Mouse (Mus musculus) limb, embryonic 11.5 days (tissue): ENCODE data around the gene Shc4. TPM values are rescaled to one million over a fixed set of nuclear protein-coding genes. Genes with fewer than 3 reads are reported as not detected.
A peak's percentile ranks its signal among the peaks of the same experiment; 100 is the strongest.

Experiments used
- ATAC-seq: fragments of 200-750 bp; cut with Nextera tagmentation; 2 replicates; pipeline ENCODE4 v1.8.0; 2017; ENCODE audit warnings: low read depth; ENCODE audit not compliant: insufficient number of reproducible peaks, low FRiP score, low TSS enrichment
- DNase-seq: peaks from one replicate; pipeline ENCODE4 v3.0.0-alpha.2; 2015; ENCODE audit warnings: low spot score
- H3K27ac ChIP-seq: fragments of 300-500 bp; sonication (generic); replicated peaks from 2 replicates; pipeline ENCODE4 v1.5.1; 2014; ENCODE audit warnings: low read depth, mild to moderate bottlenecking, low read length
- H3K27me3 ChIP-seq: fragments of 300-500 bp; sonication (generic); 2 replicates; pipeline ENCODE4 v1.6.1; 2014; ENCODE audit warnings: mild to moderate bottlenecking, low read length, mixed read lengths; ENCODE audit not compliant: control insufficient read depth, insufficient read depth
- H3K36me3 ChIP-seq: fragments of 300-500 bp; sonication (generic); 2 replicates; pipeline ENCODE4 v1.6.1; 2014; ENCODE audit warnings: mild to moderate bottlenecking, low read length, moderate library complexity, mixed read lengths; ENCODE audit not compliant: control insufficient read depth, insufficient read depth
- H3K4me1 ChIP-seq: fragments of 300-500 bp; sonication (generic); 2 replicates; pipeline ENCODE4 v1.6.1; 2014; ENCODE audit warnings: low read length, mixed read lengths; ENCODE audit not compliant: control insufficient read depth, insufficient read depth
- H3K4me2 ChIP-seq: fragments of 300-500 bp; sonication (generic); 2 replicates; pipeline ENCODE4 v1.6.1; 2014; ENCODE audit warnings: low read depth, mild to moderate bottlenecking, moderate library complexity; ENCODE audit not compliant: severe bottlenecking
- H3K4me3 ChIP-seq: fragments of 300-500 bp; sonication (generic); 2 replicates; pipeline ENCODE4 v1.5.1; 2014; ENCODE audit warnings: low read depth, low read length
- H3K9ac ChIP-seq: fragments of 300-500 bp; sonication (generic); 2 replicates; pipeline ENCODE4 v1.6.1; 2014; ENCODE audit warnings: mild to moderate bottlenecking, low read length
- H3K9me3 ChIP-seq: fragments of 300-500 bp; sonication (generic); 2 replicates; pipeline ENCODE4 v1.6.1; 2016; ENCODE audit warnings: low read length; ENCODE audit not compliant: control insufficient read depth
- WGBS: fragments of 180-500 bp; shearing (Covaris S2); extraction: QIAGEN DNeasy Blood & Tissue Kit; methylation state at CpG from one replicate; pipeline ENCODE4 v1.1.7; 2014; 5-methylcytosine and 5-hydroxymethylcytosine counted together
- polyA plus RNA-seq: library from polyadenylated mRNA; unstranded; fragments of >200 nt; fragmentation: Nextera tagmentation; extraction: Ambion mirVana; gene quantifications from 2 replicates; pipeline ENCODE4 v1.2.1, GENCODE M21; 2014

The Shc4 gene
- polyA plus RNA-seq, 1 experiment from 2014 or later, result 1.2 TPM

DNA sequence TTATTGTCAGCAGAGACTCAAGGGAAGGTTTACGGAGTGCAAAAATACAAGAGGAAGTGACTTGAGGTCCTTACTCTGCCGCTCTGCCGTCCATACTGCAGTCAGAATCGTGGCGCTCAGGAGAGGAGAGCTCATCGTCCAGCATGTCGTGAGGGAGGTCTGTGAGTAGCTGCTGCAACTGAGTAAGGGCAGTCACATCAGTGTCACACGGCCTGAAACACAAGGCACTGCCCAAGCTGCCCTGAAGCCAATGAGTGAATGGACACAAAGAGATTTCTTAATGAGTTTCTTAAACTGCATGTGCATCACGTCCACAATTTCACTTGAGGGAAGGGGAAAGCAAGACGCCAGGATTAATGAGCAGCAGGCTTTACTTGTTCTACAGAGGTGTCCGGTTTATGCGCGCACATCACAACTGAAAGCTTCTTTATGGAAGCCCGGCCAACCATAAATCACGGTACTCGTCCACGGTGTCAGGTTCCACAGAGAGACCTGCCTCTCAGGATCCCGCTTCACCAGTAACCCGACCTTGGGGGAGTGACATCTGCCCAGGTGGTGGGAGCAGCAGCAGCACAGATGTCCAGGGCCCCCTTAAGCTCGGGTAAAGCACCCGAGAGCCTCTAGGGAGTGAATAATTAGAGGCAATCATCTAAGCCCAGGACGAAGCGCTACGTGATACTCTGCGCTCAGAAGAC is 103.6 kb downstream of the Shc4 start:
- H3K9me3 ChIP-seq, result no peaks in the 10 kb centered on the region
- H3K4me3 ChIP-seq, result no peak overlapping the region
- DNase-seq (peak; percentile 61), ATAC-seq (no peak)
- WGBS, result 42% methylated on average over 25 of the region's 25 CpGs
- 0 out of 2 replicates have a peak, but pooled peaks cover 5% of the 10 kb centered on the region for H3K4me1 ChIP-seq
- H3K4me2 ChIP-seq, result no peak overlapping the region
- H3K9ac ChIP-seq, result no peak overlapping the region
- H3K27ac ChIP-seq, result no peak overlapping the region
- peaks cover 16% of the 10 kb centered on the region; the same call in 1 of the 2 replicates for H3K36me3 ChIP-seq
- no peaks in the 10 kb centered on the region for H3K27me3 ChIP-seq

DNA sequence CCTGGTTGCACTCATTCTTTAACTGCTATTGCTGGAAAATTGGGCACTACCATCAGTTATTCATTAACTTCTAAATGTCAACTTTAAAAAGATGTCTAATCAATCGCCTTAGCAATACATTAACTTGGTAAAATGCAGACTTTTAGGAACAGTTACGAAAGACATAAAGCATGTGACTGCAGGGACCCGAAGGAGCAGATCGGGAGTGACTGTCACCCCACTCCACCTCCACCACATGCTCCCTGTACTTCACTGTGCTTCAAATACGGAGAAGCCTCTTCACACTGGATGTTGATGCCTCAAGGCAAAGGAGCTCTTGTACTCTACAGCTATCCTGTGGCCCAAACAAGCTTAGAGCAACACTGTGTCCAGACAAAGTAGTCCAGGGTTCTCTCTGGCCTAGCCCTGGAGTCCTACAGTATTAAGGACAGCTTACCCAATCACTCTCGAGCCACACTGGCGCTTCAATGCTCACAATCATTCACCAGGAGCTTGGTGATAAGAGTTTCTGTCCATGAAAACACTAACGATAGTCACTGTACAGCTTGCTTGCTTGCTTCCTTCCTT is 108.0 kb downstream of the Shc4 start:
- H3K4me1 ChIP-seq, result no peaks in the 10 kb centered on the region
- ATAC-seq (no peak), DNase-seq (no peak)
- WGBS, result 84% methylated on average over 8 of the region's 8 CpGs
- H3K4me2 ChIP-seq, result no peak overlapping the region
- no peaks in the 10 kb centered on the region for H3K27me3 ChIP-seq
- H3K36me3 ChIP-seq, result peaks cover 22% of the 10 kb centered on the region; the same call in 1 of the 2 replicates
- no peak overlapping the region for H3K4me3 ChIP-seq
- no peaks in the 10 kb centered on the region for H3K9me3 ChIP-seq
- no peak overlapping the region for H3K27ac ChIP-seq
- no peak overlapping the region for H3K9ac ChIP-seq

DNA sequence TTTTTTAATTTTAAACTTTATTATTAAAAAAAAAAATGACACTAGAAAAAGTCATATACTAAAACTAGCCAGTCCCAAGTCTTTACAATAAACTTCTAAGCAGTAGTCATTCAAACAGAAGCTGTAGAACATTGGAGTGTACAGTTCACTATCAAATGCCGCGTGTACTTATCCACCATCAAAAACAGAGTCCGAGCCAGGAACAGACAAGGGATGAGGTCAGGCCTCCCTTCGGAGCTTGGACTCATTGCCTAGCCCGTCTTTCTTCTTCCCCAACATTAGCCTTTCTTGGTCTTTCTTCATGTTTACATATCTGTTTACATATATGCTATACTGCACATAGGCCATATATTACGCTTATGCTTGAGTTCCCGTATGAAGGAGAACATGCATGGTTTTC is 108.5 kb downstream of the Shc4 start:
- Histone ChIP-seq H3K4me2 (no peak overlapping the region), H3K4me3 (no peak overlapping the region), H3K9ac (no peak overlapping the region), H3K36me3 (peaks cover 22% of the 10 kb centered on the region; the same call in 1 of the 2 replicates), H3K27me3 (no peaks in the 10 kb centered on the region), H3K9me3 (no peaks in the 10 kb centered on the region), H3K27ac (no peak overlapping the region), H3K4me1 (no peaks in the 10 kb centered on the region)
- no peak for ATAC-seq
- no peak for DNase-seq
- 93% methylated on average over 7 of the region's 7 CpGs for WGBS

DNA sequence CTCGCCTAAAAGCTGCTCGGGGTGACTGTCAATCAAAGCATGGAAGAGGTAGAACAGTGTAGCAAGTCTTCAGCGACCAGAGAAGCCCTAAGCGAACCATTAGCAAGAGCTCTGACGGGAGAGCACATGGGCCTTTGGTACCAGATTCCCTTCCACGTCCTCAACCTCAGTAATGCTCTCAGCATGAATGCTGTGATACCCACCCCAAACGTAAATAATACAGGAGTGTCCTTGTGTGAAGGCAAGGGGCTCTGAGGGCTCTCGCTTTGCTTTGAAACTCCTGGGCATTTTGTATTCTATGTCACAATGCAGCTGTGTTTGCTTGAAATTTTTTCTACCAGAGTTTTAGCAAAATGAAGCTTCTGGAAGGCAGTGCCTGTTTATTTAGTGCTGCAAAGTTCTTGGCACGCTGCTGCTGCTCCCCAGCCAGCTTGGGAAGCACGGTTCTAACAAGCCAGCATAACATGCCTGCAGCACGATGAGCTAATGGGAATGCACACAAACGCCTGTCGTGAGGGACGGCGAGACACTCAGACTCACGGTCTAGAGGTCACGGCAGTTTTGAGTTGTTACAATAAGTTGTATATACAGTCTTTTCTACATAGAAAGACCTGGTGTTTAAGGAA is 117.6 kb downstream of the Shc4 start:
- Histone ChIP-seq H3K9me3 (no peaks in the 10 kb centered on the region), H3K4me2 (no peak overlapping the region), H3K4me1 (no peaks in the 10 kb centered on the region), H3K27ac (no peak overlapping the region), H3K27me3 (no peaks in the 10 kb centered on the region), H3K36me3 (peaks cover 9% of the 10 kb centered on the region), H3K4me3 (no peak overlapping the region), H3K9ac (no peak overlapping the region)
- DNase-seq (no peak), ATAC-seq (no peak)
- WGBS, result 89% methylated on average over 17 of the region's 17 CpGs

DNA sequence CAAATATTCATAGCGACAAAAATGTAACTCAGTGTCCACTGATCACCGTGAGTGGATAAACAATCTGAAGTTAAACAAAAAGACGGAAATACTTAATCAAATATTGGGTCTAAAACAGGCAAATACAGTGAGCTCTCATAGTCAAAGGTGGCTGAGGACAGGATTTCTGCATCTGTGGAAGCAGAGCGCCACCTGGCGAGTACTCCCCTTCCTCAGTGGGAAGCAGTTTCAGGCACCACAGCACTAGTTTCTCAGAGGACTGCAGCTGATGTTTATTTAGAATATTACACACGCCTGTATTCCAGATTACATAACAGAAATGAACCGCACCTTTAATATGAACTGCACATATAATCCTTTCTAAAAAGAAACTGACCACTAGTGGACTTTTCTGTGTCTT is 119.3 kb downstream of the Shc4 start:
- WGBS, result 79% methylated on average over 7 of the region's 7 CpGs
- ATAC-seq, result no peak
- Histone ChIP-seq H3K9ac (no peak overlapping the region), H3K4me1 (no peaks in the 10 kb centered on the region), H3K4me2 (no peak overlapping the region), H3K4me3 (no peak overlapping the region), H3K9me3 (no peaks in the 10 kb centered on the region), H3K27ac (no peak overlapping the region), H3K36me3 (peaks cover 9% of the 10 kb centered on the region), H3K27me3 (no peaks in the 10 kb centered on the region)
- peak; percentile 71 for DNase-seq

DNA sequence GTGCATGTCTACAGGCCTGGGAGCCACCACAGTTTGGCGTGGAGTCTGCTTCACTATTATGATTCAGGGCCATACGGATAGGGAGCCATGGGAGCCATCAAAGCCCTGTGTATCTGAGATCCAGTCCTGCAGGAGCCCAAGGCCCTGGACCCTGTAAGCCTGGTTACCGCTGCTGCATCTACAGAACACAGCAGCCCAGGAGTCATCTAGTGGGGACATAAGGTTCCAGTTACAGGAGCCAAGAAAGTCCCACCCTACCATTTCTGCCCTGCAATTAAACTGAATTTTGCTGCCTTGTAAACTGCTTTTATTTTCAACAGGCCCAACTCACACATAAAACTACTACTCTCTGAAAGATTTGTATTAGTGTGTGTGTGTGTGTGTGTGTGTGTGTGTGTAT is 121.0 kb downstream of the Shc4 start:
- Histone ChIP-seq H3K27me3 (no peaks in the 10 kb centered on the region), H3K27ac (no peak overlapping the region), H3K9ac (no peak overlapping the region), H3K36me3 (peaks cover 9% of the 10 kb centered on the region), H3K9me3 (no peaks in the 10 kb centered on the region), H3K4me2 (no peak overlapping the region), H3K4me3 (no peak overlapping the region), H3K4me1 (no peaks in the 10 kb centered on the region)
- DNase-seq, result no peak
- no peak for ATAC-seq
- WGBS, result 87% methylated on average over 3 of the region's 3 CpGs

DNA sequence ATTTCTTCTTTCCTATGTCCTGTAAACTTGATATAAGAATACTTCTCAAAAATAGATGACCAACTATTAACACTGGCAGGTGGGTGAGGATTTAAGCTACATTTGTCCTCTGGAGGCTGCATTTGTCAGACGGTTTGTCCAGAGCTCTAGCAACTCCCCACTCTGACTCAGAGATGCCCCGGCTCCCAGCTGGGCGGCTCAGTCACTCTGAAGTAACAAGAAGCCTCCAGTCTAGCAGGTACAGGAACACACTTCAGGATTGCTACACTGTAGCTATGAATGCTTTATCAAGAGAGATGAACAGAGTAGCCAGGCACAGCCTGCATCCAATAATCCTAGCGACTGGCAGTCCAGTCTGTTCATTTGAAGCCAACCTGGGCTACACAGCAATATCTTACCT is 125.0 kb downstream of the Shc4 start:
- Histone ChIP-seq H3K36me3 (peaks cover 15% of the 10 kb centered on the region), H3K27me3 (no peaks in the 10 kb centered on the region), H3K4me3 (no peak overlapping the region), H3K4me1 (no peaks in the 10 kb centered on the region), H3K4me2 (no peak overlapping the region), H3K9me3 (no peaks in the 10 kb centered on the region), H3K9ac (no peak overlapping the region), H3K27ac (no peak overlapping the region)
- ATAC-seq (no peak), DNase-seq (no peak)
- 83% methylated on average over 4 of the region's 4 CpGs for WGBS

DNA sequence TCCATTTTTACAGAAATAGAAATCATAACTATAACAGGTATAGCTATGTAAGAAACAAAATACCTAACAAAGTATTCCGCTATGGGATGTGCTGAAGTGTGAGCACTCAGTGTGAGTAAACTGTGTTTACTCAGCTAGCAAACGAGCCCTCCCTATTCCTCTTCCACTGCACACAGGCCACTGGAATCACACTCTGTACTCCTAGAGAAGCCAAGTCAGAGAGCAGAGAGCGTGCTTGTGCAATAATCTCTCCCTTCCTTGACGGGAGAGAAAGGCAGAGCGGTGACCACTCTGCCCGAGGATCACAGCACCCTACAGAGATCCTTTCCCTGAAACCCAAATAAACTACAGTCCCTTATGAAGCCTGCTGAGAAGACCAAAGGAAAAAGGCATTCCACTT is 125.7 kb downstream of the Shc4 start:
- DNase-seq (no peak), ATAC-seq (no peak)
- no peak overlapping the region for H3K4me3 ChIP-seq
- no peak overlapping the region for H3K9ac ChIP-seq
- peaks cover 15% of the 10 kb centered on the region for H3K36me3 ChIP-seq
- H3K4me2 ChIP-seq, result no peak overlapping the region
- no peak overlapping the region for H3K27ac ChIP-seq
- no peaks in the 10 kb centered on the region for H3K27me3 ChIP-seq
- WGBS, result 72% methylated on average over 6 of the region's 6 CpGs
- H3K4me1 ChIP-seq, result no peaks in the 10 kb centered on the region
- H3K9me3 ChIP-seq, result no peaks in the 10 kb centered on the region
